Mouse (Mus musculus) ES-CJ7 (cell line): ENCODE measurements around the gene Nell2.

ENCODE experiments used
- DNase-seq: peaks from one replicate; pipeline ENCODE4 v3.0.0; 2011; ENCODE audit warnings: low read depth, low spot score

The Nell2 gene

GRCm38 (mm10) chr15:95473976-95474375 is 54.4 kb downstream of the Nell2 start:
- DNase-seq = no peak

- DNase-seq = no peak
Measured at GRCm38 (mm10) chr15:95467195-95467594, 61.2 kb downstream of the Nell2 start.

GRCm38 (mm10) chr15:95460041-95460566 is 68.3 kb downstream of the Nell2 start:
- DNase-seq = no peak

- DNase-seq = no peak
Measured at GRCm38 (mm10) chr15:95444586-95444985, 83.8 kb downstream of the Nell2 start.

- no peak for DNase-seq
Measured at GRCm38 (mm10) chr15:95437740-95438139, 90.6 kb downstream of the Nell2 start.

- DNase-seq = no peak
Measured at GRCm38 (mm10) chr15:95436261-95436660, 92.1 kb downstream of the Nell2 start.

- no peak for DNase-seq
Measured at GRCm38 (mm10) chr15:95431156-95431799, 97.1 kb downstream of the Nell2 start.

- DNase-seq = no peak
Measured at GRCm38 (mm10) chr15:95430000-95430399, 98.4 kb downstream of the Nell2 start.

GRCm38 (mm10) chr15:95428003-95428663 is 100.2 kb downstream of the Nell2 start:
- DNase-seq = no peak

GRCm38 (mm10) chr15:95425085-95425484 is 103.3 kb downstream of the Nell2 start:
- no peak for DNase-seq

- no peak for DNase-seq
Measured at GRCm38 (mm10) chr15:95422226-95422950, 106.0 kb downstream of the Nell2 start.

GRCm38 (mm10) chr15:95418641-95419040 is 109.7 kb downstream of the Nell2 start:
- no peak for DNase-seq

- DNase-seq = no peak
Measured at GRCm38 (mm10) chr15:95411949-95412741, 116.2 kb downstream of the Nell2 start.

- DNase-seq = no peak
Measured at GRCm38 (mm10) chr15:95410213-95410843, 118.0 kb downstream of the Nell2 start.

- DNase-seq = no peak
Measured at GRCm38 (mm10) chr15:95390347-95390746, 138.0 kb downstream of the Nell2 start.

- DNase-seq = no peak
Measured at GRCm38 (mm10) chr15:95388950-95389349, 139.4 kb downstream of the Nell2 start.

- DNase-seq = no peak
Measured at GRCm38 (mm10) chr15:95380859-95381258, 147.5 kb downstream of the Nell2 start.

GRCm38 (mm10) chr15:95370720-95371395 is 157.5 kb downstream of the Nell2 start:
- DNase-seq = no peak

- DNase-seq = no peak
Measured at GRCm38 (mm10) chr15:95368185-95368584, 160.2 kb downstream of the Nell2 start.

GRCm38 (mm10) chr15:95366506-95366905 is 161.9 kb downstream of the Nell2 start:
- DNase-seq = no peak

- no peak for DNase-seq
Measured at GRCm38 (mm10) chr15:95354806-95355205, 173.6 kb downstream of the Nell2 start.
